Mouse (Mus musculus): ENCODE measurements around the gene Gm21985.
A peak's percentile ranks its signal among the peaks of the same experiment; 100 is the strongest.

Gene Gm21985

GRCm38 (mm10) chr2:112328069-112328777 is 62.1 kb downstream of the Gm21985 start:
- DNase-seq (ENCODE audit: low read depth, low spot score): no peak

GRCm38 (mm10) chr2:112332051-112332898 is 66.2 kb downstream of the Gm21985 start:
- DNase-seq (ENCODE audit: low read depth, low spot score): no peak

GRCm38 (mm10) chr2:112337211-112337610 is 71.1 kb downstream of the Gm21985 start:
- DNase-seq (ENCODE audit: low read depth, low spot score): no peak

- peak; percentile 16 for DNase-seq (ENCODE audit: low read depth, low spot score)
Measured at GRCm38 (mm10) chr2:112339736-112340135, 73.6 kb downstream of the Gm21985 start.

GRCm38 (mm10) chr2:112341117-112341516 is 75.0 kb downstream of the Gm21985 start:
- DNase-seq (ENCODE audit: low read depth, low spot score): no peak

- DNase-seq (ENCODE audit: low read depth, low spot score): no peak
Measured at GRCm38 (mm10) chr2:112348246-112348645, 82.1 kb downstream of the Gm21985 start.

- DNase-seq (ENCODE audit: low read depth, low spot score): no peak
Measured at GRCm38 (mm10) chr2:112353685-112354455, 87.8 kb downstream of the Gm21985 start.

GRCm38 (mm10) chr2:112359611-112360010 is 93.5 kb downstream of the Gm21985 start:
- DNase-seq (ENCODE audit: low read depth, low spot score): no peak

GRCm38 (mm10) chr2:112360012-112360780 is 94.1 kb downstream of the Gm21985 start:
- DNase-seq (ENCODE audit: low read depth, low spot score): no peak

GRCm38 (mm10) chr2:112360781-112361169 is 94.7 kb downstream of the Gm21985 start:
- DNase-seq (ENCODE audit: low read depth, low spot score): no peak

GRCm38 (mm10) chr2:112367222-112367621 is 101.1 kb downstream of the Gm21985 start:
- DNase-seq (ENCODE audit: low read depth, low spot score): peak; percentile 19

GRCm38 (mm10) chr2:112367726-112368673 is 101.9 kb downstream of the Gm21985 start, which contains the start of gene Emc4:
Emc4 (minus strand) TSS chr2:112368027.
- DNase-seq (ENCODE audit: low read depth, low spot score): peak; percentile 89

GRCm38 (mm10) chr2:112369941-112370340 is 103.8 kb downstream of the Gm21985 start:
- no peak for DNase-seq (ENCODE audit: low read depth, low spot score)

GRCm38 (mm10) chr2:112373141-112373540 is 107.0 kb downstream of the Gm21985 start:
- no peak for DNase-seq (ENCODE audit: low read depth, low spot score)

- DNase-seq (ENCODE audit: low read depth, low spot score): no peak
Measured at GRCm38 (mm10) chr2:112374610-112375009, 108.5 kb downstream of the Gm21985 start.

- peak; percentile 94 for DNase-seq (ENCODE audit: low read depth, low spot score)
Measured at GRCm38 (mm10) chr2:112378973-112379898, 113.1 kb downstream of the Gm21985 start, which contains the start of gene Katnbl1. Katnbl1 (plus strand) TSS chr2:112379211.

- DNase-seq (ENCODE audit: low read depth, low spot score): no peak
Measured at GRCm38 (mm10) chr2:112380131-112380530, 114.0 kb downstream of the Gm21985 start.

- no peak for DNase-seq (ENCODE audit: low read depth, low spot score)
Measured at GRCm38 (mm10) chr2:112381219-112381618, 115.1 kb downstream of the Gm21985 start.

GRCm38 (mm10) chr2:112390843-112391242 is 124.7 kb downstream of the Gm21985 start:
- no peak for DNase-seq (ENCODE audit: low read depth, low spot score)

Data from CD4-positive helper T cell, adult 2 months (primary cell).